Mouse (Mus musculus): Measurements from ENCODE around the gene Slc4a8.
A peak's percentile ranks its signal among the peaks of the same experiment; 100 is the strongest.

Slc4a8 gene

GRCm38 (mm10) chr15:100830682-100831081 is 69.1 kb downstream of the Slc4a8 start:
- DNase-seq (ENCODE audit: low spot score), result no peak

DNA sequence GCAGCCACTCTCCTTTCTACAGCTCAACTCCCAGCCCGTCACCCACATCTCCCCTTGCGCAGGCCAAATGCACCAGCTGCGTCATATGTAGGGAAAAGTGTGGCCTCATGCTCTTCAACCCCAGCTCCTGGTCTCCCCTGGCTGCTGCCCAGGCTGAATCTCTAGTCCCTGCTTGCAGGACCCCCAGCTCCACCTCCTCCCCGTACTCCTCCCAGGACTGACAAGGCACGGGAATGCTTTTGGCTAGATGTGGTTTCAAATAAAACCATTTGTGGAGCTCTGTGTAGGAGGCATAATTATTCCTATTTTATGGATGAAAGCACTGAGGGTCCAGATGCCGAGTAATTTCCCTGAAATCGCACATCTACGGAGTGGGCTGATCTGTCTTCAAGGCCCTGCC is 70.6 kb downstream of the Slc4a8 start:
- DNase-seq (ENCODE audit: low spot score), result no peak

DNA sequence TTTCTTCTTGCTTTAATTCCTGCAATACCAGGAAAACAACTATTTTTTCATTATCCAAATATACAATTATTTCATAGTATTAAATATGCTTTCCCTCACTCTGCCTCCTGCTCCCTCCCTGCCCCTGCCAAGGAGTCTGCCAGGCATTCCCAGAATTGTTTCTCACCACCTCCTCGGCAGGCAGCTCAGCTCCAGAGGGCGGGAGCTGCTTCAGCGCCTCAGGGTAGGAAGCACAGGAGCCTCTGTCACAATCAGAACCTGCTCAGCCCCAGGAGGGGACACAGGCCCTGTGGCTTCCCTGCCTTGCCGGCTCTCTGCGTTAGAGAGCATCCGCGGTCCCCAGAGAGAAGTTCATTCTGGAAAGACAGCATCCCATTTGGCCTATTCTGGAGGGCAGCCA is 71.2 kb downstream of the Slc4a8 start:
- no peak for DNase-seq (ENCODE audit: low spot score)

DNA sequence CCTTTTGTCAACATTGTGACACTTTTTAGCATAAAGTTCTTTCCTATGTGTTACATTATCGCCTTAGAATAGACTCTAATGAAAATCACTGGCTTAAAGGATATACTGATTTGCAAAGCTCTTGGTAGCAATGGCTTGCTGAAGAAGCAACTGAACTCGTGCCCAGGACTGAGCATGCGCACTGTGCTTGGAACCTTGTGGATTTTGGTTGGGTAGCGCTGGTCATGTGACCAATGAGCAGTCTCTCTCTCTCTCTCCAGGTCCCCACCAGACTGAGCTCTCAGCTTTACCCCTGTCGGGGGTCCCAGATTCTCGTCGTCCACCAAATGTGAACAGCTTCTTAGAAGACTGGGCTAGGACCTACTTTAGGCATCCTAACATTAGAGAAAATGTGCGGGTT is 75.2 kb downstream of the Slc4a8 start:
- DNase-seq (ENCODE audit: low spot score), result no peak

- DNase-seq (ENCODE audit: low spot score), result peak; percentile 53
Measured at GRCm38 (mm10) chr15:100838607-100839207, 77.2 kb downstream of the Slc4a8 start.

DNA sequence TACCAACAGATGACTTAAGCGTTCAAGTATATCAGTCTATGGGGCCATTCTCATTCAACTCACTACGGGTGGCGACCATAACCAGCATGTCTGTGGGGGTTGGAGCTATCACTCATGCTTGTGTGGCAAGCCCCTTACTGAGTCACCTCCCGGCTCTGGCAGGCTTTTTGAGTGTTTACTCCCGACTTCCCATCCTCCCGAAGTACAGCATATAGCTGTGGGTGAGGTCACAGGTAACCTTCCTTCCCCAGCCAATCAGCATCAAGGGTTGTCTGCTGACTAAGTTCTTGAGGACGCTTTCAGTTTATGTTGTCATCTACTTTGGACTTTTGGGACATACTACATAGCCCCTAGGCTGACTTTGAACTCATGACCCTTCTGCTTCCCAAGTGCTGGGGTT is 82.8 kb downstream of the Slc4a8 start:
- no peak for DNase-seq (ENCODE audit: low spot score)

- DNase-seq (ENCODE audit: low spot score), result no peak
Measured at GRCm38 (mm10) chr15:100845049-100845879, 83.7 kb downstream of the Slc4a8 start.

DNA sequence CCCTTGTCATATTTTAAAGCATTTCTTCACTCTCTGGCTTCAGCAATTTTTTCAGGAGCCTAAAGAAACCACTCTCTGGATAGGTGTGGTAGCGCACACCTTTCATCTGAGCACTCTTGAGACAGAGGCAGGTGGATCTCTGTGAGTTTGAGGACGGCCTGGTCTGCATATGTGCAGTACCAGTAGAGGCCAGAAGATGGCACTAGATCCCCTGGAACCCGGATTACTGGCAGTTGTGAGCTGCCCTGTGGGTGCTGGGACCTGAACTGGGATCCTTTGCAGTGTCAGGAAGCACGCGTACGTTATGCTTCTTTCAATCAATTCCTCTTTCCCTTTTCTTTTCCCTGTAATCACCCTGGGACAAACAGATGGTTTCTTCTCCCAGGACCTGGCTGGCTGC is 85.6 kb downstream of the Slc4a8 start:
- DNase-seq (ENCODE audit: low spot score), result no peak

DNA sequence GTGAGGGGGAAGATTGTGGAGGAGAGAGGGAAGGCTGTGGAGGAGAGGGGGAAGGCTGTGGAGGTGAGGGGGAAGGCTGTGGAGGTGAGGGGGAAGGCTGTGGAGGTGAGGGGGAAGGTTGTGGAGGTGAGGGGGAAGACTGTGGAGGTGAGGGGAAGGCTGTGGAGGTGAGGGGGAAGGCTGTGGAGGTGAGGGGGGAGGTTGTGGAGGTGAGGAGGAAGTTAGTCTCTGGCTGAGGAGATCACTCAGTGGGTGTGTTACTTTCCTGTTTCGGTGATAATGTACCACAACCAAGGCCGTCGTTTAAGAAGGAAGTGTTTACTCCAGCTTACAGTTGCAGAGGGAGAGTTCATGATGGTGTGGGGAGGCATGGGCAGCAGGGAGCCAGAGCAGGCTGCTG is 96.0 kb downstream of the Slc4a8 start:
- DNase-seq (ENCODE audit: low spot score), result no peak

DNA sequence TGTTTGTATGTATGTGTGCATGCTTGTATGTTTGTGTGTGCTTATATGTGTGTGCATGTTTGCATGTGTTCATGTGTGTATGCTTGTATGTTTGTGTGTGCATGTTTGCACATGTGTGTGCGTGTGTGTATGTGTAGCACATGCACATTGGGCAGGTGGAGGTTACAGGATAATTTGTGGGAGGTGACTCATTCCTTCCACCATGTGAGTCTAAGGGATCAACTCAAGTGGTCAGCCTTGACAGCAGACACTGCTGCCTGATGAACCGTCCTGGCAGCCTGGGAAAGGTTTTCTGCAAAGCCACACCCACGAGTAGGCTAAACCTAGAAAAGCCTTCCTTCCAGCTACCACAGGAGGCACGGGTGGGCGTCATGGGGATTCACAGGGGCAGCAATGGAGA is 99.3 kb downstream of the Slc4a8 start:
- no peak for DNase-seq (ENCODE audit: low spot score)

- no peak for DNase-seq (ENCODE audit: low spot score)
Measured at GRCm38 (mm10) chr15:100865556-100865955, 104.0 kb downstream of the Slc4a8 start.

DNA sequence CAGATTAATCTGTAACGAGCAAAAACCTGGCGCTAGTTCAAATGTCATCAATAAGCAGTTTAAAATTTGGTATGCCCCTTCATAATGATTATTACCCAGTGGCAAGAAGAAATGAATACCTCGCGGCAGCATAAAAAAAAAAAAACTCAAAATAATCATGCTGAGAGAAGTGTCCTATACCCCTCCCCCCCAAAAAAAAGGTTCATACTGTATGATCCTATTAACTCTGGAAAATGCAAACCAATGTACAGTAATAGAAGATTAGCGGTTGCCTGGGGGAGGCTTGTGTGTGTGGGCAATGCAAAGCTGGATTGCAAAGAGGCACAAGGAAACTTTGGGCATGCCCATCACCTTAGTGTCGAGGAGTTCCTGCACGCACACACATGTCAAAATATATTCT is 108.0 kb downstream of the Slc4a8 start, which contains the start of gene Scn8a:
Gene Scn8a (plus strand): TSS at position 301 of the 400 bp plus-strand sequence.
- DNase-seq (ENCODE audit: low spot score), result no peak

DNA sequence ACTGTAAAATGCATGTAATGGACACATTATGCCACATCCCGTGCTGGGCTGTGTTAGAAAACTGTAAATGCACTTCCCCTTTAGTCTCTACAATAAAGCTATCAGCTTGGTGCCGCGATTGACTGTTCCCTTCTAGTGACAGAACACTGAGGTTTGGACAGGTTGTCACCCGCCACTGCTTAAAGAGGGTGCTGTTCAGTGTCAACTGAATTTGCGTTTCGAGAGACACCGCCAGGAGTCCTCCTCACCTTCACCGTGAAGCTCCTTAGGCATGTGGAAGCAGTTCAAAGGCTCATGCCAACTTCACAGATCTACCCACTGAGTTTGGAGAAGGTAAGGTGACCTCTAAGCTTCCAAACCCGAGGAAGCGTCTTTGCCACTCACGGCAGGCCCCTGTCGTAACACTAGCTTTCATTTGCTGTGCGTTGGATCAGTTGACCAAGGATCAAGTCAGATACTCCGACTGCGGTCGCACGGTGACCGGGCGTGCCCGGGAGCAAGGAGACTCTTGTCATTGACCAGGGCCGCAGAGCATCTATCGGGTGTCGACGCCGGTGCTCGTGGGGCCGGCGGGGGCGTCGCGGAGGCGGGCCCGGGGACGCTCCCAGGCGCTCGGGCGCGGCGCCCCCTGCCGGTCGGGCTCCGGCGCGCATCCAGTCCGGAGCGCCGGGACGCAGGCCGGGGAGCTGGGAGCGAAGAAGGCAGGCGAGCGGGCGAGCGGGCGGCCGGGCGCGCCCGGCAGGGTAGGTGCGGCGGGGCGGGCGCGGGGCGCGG is 108.6 kb downstream of the Slc4a8 start:
- no peak for DNase-seq (ENCODE audit: low spot score)

DNA sequence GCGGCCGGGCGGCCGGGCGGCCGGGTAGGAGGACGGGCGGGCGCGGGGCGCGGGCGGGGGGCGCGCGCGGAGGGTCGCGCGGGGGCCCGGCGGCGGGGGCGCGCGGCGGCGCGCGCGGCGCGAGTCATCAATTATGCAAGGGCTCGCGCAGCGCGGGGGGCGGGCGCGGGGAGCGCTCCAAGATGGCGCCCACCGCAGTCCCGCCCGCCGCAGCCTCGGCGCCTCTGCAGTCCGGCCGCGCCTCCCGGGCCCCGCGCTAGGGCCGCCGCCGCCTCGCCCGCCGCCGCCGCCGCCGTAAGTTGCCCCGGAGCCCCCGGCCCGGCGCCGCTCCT is 109.2 kb downstream of the Slc4a8 start:
- DNase-seq (ENCODE audit: low spot score), result no peak

DNA sequence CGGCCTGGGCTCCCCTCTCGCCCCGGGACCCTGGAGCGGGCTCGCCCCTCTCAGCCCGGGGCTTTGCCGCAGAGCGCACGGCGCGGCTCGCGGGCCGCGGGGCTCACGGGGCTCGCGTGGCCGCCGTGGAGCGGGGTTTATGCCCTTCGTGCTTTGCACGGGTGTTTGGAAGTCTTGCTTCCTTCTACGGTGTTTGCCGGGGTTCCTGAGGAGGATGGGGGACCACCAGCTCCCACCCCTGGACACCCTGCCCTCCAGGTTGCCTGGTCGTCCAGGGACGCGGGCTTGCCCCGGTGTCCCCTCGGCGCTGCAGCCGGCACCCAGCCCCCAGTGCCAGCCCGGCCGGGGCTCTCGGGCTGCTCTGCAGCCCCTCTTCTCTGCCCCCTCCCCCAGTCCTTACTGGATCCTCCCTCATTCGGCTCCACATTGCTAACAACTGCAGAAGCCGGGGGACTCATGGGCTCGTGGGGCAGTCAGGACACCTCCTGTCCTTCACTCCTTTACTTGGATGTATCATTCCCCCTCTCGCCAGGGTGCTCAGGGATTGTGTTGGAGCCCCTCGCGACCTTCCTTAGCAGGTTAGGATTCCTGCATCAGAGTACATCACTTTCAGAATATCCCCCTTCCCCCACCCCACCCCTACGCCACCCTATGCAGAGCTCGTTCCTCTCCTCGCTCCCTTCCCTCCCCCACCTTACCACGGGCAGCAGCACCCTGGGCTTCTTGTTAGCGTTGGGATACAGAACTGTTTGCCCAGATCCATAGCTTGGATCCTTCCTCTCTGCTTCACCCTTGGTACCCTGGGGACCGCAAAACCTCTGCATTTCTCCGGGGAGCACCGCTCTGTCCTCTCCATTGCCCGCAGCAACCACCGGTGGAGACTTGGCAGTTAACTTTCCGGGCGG is 109.8 kb downstream of the Slc4a8 start:
- DNase-seq (ENCODE audit: low spot score), result no peak

DNA sequence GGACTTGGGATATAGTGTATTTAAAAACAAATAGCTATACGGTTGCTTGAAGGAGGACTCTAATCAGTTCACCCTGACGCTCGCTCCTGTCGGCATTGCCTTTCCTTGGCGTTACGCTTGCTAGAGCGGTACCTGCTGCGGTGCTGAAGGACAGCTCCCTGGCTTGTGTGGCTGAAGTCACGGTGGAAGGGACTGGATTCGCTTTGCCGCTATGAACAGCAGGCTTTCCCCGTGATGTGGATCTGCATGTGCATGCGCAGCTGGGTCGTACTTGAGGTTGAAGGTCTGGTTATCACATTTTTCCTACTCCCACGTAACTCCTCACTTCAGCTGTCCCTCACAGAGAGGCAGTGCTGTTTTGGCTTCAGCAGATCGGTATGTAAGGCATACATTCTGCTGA is 111.6 kb downstream of the Slc4a8 start:
- peak; percentile 61 for DNase-seq (ENCODE audit: low spot score)
